Mouse (Mus musculus) CH12.LX (cell line): ENCODE data around the gene Fbxo7. TPM values are rescaled to one million over a fixed set of nuclear protein-coding genes. Genes with fewer than 3 reads are reported as not detected.
A peak's percentile ranks its signal among the peaks of the same experiment; 100 is the strongest.

ENCODE experiments used
- DNase-seq: peaks from one replicate; pipeline ENCODE4 v3.0.0-alpha.2; 2013; ENCODE audit errors: extremely low read depth
- H3K27ac ChIP-seq: 2 replicates; pipeline ENCODE4 v1.5.1; 2012; ENCODE audit warnings: low read depth, mild to moderate bottlenecking, control low read depth, moderate library complexity; ENCODE audit not compliant: insufficient read depth
- H3K27me3 ChIP-seq: replicated peaks from 2 replicates; pipeline ENCODE3; 2012; ENCODE audit warnings: inconsistent platforms
- H3K36me3 ChIP-seq, 2 experiments: replicated peaks in 1 of 2; 2 replicates each; pipeline versions ENCODE3 to v1.6.1; 2012; ENCODE audit warnings: inconsistent platforms in 1 of 2, low read length in 1 of 2, mild to moderate bottlenecking in 1 of 2, mixed read lengths in 1 of 2, moderate library complexity in 1 of 2; ENCODE audit not compliant: control insufficient read depth in 1 of 2, insufficient read depth in 1 of 2
- H3K4me1 ChIP-seq, 2 experiments: 2 replicates each; pipeline ENCODE4 v1.6.1; 2012; ENCODE audit warnings: inconsistent platforms in 1 of 2, moderate library complexity in 1 of 2; ENCODE audit not compliant: insufficient read depth in 2 of 2, control insufficient read depth in 1 of 2
- H3K4me2 ChIP-seq: 2 replicates; pipeline ENCODE4 v1.6.1; 2012; ENCODE audit warnings: low read depth, mild to moderate bottlenecking, control low read depth; ENCODE audit not compliant: poor library complexity, insufficient read depth, severe bottlenecking
- H3K4me3 ChIP-seq, 3 experiments: fragments of 150-350 bp in 1 of 3; sonication (generic) in 1 of 3; replicated peaks in 1 of 3; 2 replicates each; pipeline versions ENCODE3 to v1.5.1; 2011 to 2012; ENCODE audit warnings: low read depth in 2 of 3, low read length in 2 of 3, mild to moderate bottlenecking in 2 of 3, moderate library complexity in 2 of 3, control low read depth in 1 of 3, improper control_type of control experiment in 1 of 3, inconsistent platforms in 1 of 3, mixed read lengths in 1 of 3; ENCODE audit not compliant: poor library complexity in 1 of 3
- H3K79me2 ChIP-seq: replicated peaks from 2 replicates; pipeline ENCODE4 v1.6.1; 2012; ENCODE audit warnings: mild to moderate bottlenecking, moderate library complexity; ENCODE audit not compliant: control insufficient read depth, poor library complexity, insufficient read depth, severe bottlenecking; ENCODE audit errors: extremely low read depth
- H3K9ac ChIP-seq: 2 replicates; pipeline ENCODE4 v1.6.1; 2012; ENCODE audit warnings: low read depth, mild to moderate bottlenecking, control low read depth, moderate library complexity; ENCODE audit not compliant: insufficient read depth
- H3K9me3 ChIP-seq: replicated peaks from 2 replicates; pipeline ENCODE3; 2012; ENCODE audit warnings: low read length, inconsistent platforms, mixed read lengths
- CHD1 ChIP-seq: IDR thresholded peaks from 2 replicates; pipeline ENCODE4 v1.6.1; 2012; ENCODE audit warnings: low read depth, low read length, improper control_type of control experiment, inconsistent platforms
- CTCF ChIP-seq, 2 experiments: IDR thresholded peaks in 1 of 2; conservative IDR thresholded peaks in 1 of 2; 2 replicates each; pipeline ENCODE4 v1.5.1; 2011 to 2012; ENCODE audit warnings: low read depth in 2 of 2, low read length in 2 of 2, improper control_type of control experiment in 1 of 2, inconsistent platforms in 1 of 2, mild to moderate bottlenecking in 1 of 2, moderate library complexity in 1 of 2
- GABPA ChIP-seq: IDR thresholded peaks from 2 replicates; pipeline ENCODE4 v1.6.1; 2012; ENCODE audit warnings: low read depth, low read length, improper control_type of control experiment, inconsistent platforms; ENCODE audit not compliant: insufficient replicate concordance
- IRF4 ChIP-seq: IDR thresholded peaks from 2 replicates; pipeline ENCODE4 v1.6.1; 2014; ENCODE audit warnings: low read depth, mild to moderate bottlenecking, inconsistent platforms, low read length, improper control_type of control experiment
- JUN ChIP-seq: IDR thresholded peaks from 2 replicates; pipeline ENCODE4 v1.6.1; 2011; ENCODE audit warnings: low read depth, mild to moderate bottlenecking, low read length, improper control_type of control experiment, moderate library complexity; ENCODE audit not compliant: insufficient read depth
- MYC ChIP-seq: IDR thresholded peaks from 2 replicates; pipeline ENCODE4 v1.6.1; 2011; ENCODE audit warnings: low read depth, mild to moderate bottlenecking, improper control_type of control experiment, low read length
- NELFE ChIP-seq: IDR thresholded peaks from 2 replicates; pipeline ENCODE4 v1.6.1; 2011; ENCODE audit warnings: low read depth, low read length, improper control_type of control experiment
- POLR2AphosphoS2 ChIP-seq: IDR thresholded peaks from 2 replicates; pipeline ENCODE4 v1.6.1; 2011; ENCODE audit warnings: low read depth, low read length, improper control_type of control experiment
- RAD21 ChIP-seq: IDR thresholded peaks from 2 replicates; pipeline ENCODE4 v1.6.1; 2011; ENCODE audit warnings: low read depth, mild to moderate bottlenecking, low read length, improper control_type of control experiment, moderate library complexity
- RCOR1 ChIP-seq: conservative IDR thresholded peaks from 2 replicates; pipeline ENCODE4 v1.6.1; 2012; ENCODE audit warnings: low read depth, mild to moderate bottlenecking, inconsistent platforms, low read length, improper control_type of control experiment
- SIN3A ChIP-seq: IDR thresholded peaks from 2 replicates; pipeline ENCODE4 v1.6.1; 2012; ENCODE audit warnings: low read length, improper control_type of control experiment, inconsistent platforms
- SMC3 ChIP-seq: IDR thresholded peaks from 2 replicates; pipeline ENCODE4 v1.6.1; 2011; ENCODE audit warnings: low read depth, low read length, improper control_type of control experiment
- USF1 ChIP-seq: IDR thresholded peaks from 2 replicates; pipeline ENCODE4 v1.6.1; 2014; ENCODE audit warnings: low read depth, mild to moderate bottlenecking, inconsistent platforms, low read length, improper control_type of control experiment
- ZMIZ1 ChIP-seq: IDR thresholded peaks from 2 replicates; pipeline ENCODE4 v1.6.1; 2012; ENCODE audit warnings: low read depth, mild to moderate bottlenecking, inconsistent platforms, low read length, improper control_type of control experiment
- dilution Hi-C: fragments of 300-500 bp; cut with MboI; formaldehyde crosslinking; loops from 2 replicates; pipeline ENCODE4 v1.14.3; 2020; ENCODE audit warnings: low sequenced_read_pairs; ENCODE audit not compliant: extremely low pct_unique_long_range_greater_than_20kb, extremely low pct_ligation_motif_present
- in situ Hi-C: fragments of 300-500 bp; cut with MboI; formaldehyde crosslinking; loops from 3 replicates; pipeline ENCODE4 v1.14.3; 2019; ENCODE audit warnings: low sequenced_read_pairs, low pct_ligation_motif_present, low pct_unique_long_range_greater_than_20kb, mixed read lengths
- polyA plus RNA-seq: library from polyadenylated mRNA; unstranded; fragments of >175 nt; gene quantifications from 2 replicates; pipeline ENCODE4 v1.2.1, GENCODE M21; 2012; ENCODE audit warnings: low read depth; ENCODE audit not compliant: insufficient read length
- total RNA-seq, 2 experiments: library from RNA; depleted of rRNA; stranded (reverse); fragments of 300-350 nt in 1 of 2; fragments of >200 nt in 1 of 2; gene quantifications; 2 replicates each; pipeline ENCODE4 v1.2.3; 2012 to 2014

The Fbxo7 gene
- total and polyA plus RNA-seq, 3 experiments, result 13.1 to 18.7 (median 18.3) TPM

DNA sequence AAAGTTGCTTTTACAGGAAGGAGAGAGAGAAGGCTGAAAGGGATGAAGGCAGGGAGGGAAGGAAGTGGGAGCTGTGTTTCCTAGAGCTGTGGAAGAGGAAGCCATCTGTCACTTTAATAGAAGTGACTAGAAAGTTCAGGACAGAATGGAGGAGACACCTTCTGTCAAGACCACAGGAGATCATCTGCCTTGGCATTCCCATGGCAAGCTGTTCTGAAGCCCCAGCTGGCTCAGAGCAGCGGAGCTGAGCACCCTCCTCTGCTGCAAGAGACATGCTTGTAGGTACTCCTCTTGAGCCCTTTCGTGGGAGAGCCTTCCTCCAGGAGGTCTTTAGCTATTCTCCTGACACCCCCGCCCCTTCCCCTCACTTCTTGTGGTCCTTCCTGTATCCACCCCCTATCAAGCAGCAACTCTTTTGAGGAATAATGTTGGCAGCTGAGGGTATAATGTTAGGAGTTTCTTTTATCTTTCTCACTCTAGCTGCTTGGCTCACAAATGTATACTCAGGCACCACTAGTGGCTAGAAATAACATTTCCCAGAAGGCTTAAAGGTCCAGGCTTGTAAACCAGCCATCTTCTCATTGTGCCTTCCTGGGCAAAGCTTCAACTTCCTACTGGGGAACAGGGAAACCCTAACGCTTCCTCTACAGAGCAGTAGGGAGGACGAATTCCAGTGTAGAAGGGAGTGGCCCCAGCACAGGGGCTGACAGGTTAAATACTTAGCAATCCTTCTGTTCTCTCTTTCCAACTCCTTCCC, 40.7 kb downstream of the Fbxo7 start:
- Histone ChIP-seq H3K36me3 (no peaks in the 10 kb centered on the region), H3K4me1 (no peaks in the 10 kb centered on the region; a peak in 1 of 4 replicates), H3K9me3 (peaks cover 3% of the 10 kb centered on the region), H3K27me3 (no peaks in the 10 kb centered on the region), H3K79me2 (no peaks in the 10 kb centered on the region), H3K4me3 (no peak overlapping the region), H3K27ac (no peak overlapping the region), H3K9ac (no peak overlapping the region), H3K4me2 (no peak overlapping the region)
- in situ Hi-C loops, result no loop called here
- no peak for DNase-seq
- no peak for TF ChIP-seq CTCF (conservative IDR thresholded peaks at IDR 0.05 in 1 of 2, IDR thresholded peaks at IDR 0.05 in 1 of 2; ENCODE audit: low read depth in 2 of 2, low read length in 2 of 2)
- no peak for TF ChIP-seq CHD1
- TF ChIP-seq SIN3A, result no peak
- no peak for TF ChIP-seq GABPA
- TF ChIP-seq IRF4, result no peak
- no peak for TF ChIP-seq RCOR1
- TF ChIP-seq NELFE, result no peak
- no peak for TF ChIP-seq SMC3
- no peak for TF ChIP-seq JUN
- dilution Hi-C loops, result no loop called here

DNA sequence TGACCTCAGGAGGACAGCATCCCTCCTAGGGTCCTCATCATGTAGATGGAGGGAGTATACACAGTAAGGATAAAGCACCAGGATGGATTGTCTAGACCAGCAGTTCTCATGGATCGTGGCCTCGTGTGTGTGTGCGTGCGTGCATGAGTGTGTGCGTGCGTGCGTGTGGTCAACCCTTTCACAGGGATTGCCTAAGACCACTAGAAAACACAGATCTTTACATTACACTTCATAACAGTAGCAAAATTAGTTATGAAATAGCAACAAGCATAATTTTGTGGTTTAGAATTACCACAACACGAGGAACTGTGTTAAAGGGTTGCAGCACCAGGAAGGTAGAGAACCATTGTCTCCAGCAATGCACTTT, 41.2 kb downstream of the Fbxo7 start:
- Histone ChIP-seq H3K79me2 (no peaks in the 10 kb centered on the region), H3K27ac (no peak overlapping the region), H3K27me3 (no peaks in the 10 kb centered on the region), H3K9ac (no peak overlapping the region), H3K4me2 (no peak overlapping the region), H3K36me3 (no peaks in the 10 kb centered on the region), H3K9me3 (peaks cover 3% of the 10 kb centered on the region), H3K4me1 (no peaks in the 10 kb centered on the region; a peak in 1 of 4 replicates), H3K4me3 (no peak overlapping the region)
- DNase-seq, result no peak
- in situ Hi-C loops (no loop called here), dilution Hi-C loops (no loop called here)
- no peak for TF ChIP-seq ZMIZ1
- no peak for TF ChIP-seq CHD1
- no peak for TF ChIP-seq MYC

GRCm38 (mm10) chr10:86064937-86065336, 43.2 kb downstream of the Fbxo7 start:
- in situ Hi-C loops (no loop called here), dilution Hi-C loops (no loop called here)
- peaks cover 3% of the 10 kb centered on the region for H3K9me3 ChIP-seq
- no peak overlapping the region for H3K4me3 ChIP-seq
- H3K36me3 ChIP-seq, result no peaks in the 10 kb centered on the region
- H3K27ac ChIP-seq, result no peak overlapping the region
- peak; percentile 84 to 89 for TF ChIP-seq CTCF (conservative IDR thresholded peaks at IDR 0.05 in 1 of 2, IDR thresholded peaks at IDR 0.05 in 1 of 2; ENCODE audit: low read depth in 2 of 2, low read length in 2 of 2)
- TF ChIP-seq SMC3, result peak; percentile 81
- TF ChIP-seq USF1, result no peak
- peak; percentile 90 for TF ChIP-seq RAD21
- no peak for TF ChIP-seq POLR2AphosphoS2
- no peaks in the 10 kb centered on the region for H3K79me2 ChIP-seq
- no peaks in the 10 kb centered on the region; a peak in 1 of 4 replicates for H3K4me1 ChIP-seq
- no peak overlapping the region for H3K9ac ChIP-seq
- no peaks in the 10 kb centered on the region for H3K27me3 ChIP-seq
- DNase-seq, result peak; percentile 53
- H3K4me2 ChIP-seq, result no peak overlapping the region
